Mouse (Mus musculus) lung, adult 2 months (tissue): ENCODE data around the gene Prkar2b.

Source experiments
- CTCF ChIP-seq: fragments of 200-500 bp; IDR thresholded peaks from 2 replicates; pipeline ENCODE4 v1.5.1; 2011; ENCODE audit warnings: mild to moderate bottlenecking, low read length, control low read depth; ENCODE audit not compliant: insufficient read depth
- POLR2A ChIP-seq: fragments of 200-500 bp; IDR thresholded peaks from 2 replicates; pipeline ENCODE4 v1.6.1; 2011; ENCODE audit warnings: low read depth, mild to moderate bottlenecking, control low read depth, low read length, borderline replicate concordance; ENCODE audit errors: extremely low read depth

- no peak for TF ChIP-seq CTCF
- TF ChIP-seq POLR2A, result no peak
Measured at GRCm38 (mm10) chr12:31964074-31964473, 97.0 kb downstream of the Prkar2b start.
